Mouse (Mus musculus) embryonic facial prominence, embryonic 15.5 days (tissue): ENCODE data around the gene Pet100. TPM values are rescaled to one million over a fixed set of nuclear protein-coding genes. Genes with fewer than 3 reads are reported as not detected.
A peak's percentile ranks its signal among the peaks of the same experiment; 100 is the strongest.

Experiments used
- ATAC-seq: fragments of 200-750 bp; cut with Nextera tagmentation; 2 replicates; pipeline ENCODE4 v1.8.0; 2017; ENCODE audit warnings: low read depth, moderate TSS enrichment; ENCODE audit not compliant: insufficient number of reproducible peaks, low FRiP score, low TSS enrichment
- H3K27ac ChIP-seq: fragments of 300-500 bp; sonication (generic); replicated peaks from 2 replicates; pipeline ENCODE4 v1.5.1; 2015; ENCODE audit warnings: mild to moderate bottlenecking, inconsistent platforms
- H3K27me3 ChIP-seq: fragments of 300-500 bp; sonication (generic); 2 replicates; pipeline ENCODE4 v1.6.1; 2015; ENCODE audit warnings: inconsistent platforms
- H3K36me3 ChIP-seq: fragments of 300-500 bp; sonication (generic); 2 replicates; pipeline ENCODE4 v1.6.1; 2015; ENCODE audit warnings: mild to moderate bottlenecking, inconsistent platforms
- H3K4me1 ChIP-seq: fragments of 300-500 bp; sonication (generic); 2 replicates; pipeline ENCODE4 v1.6.1; 2015; ENCODE audit warnings: inconsistent platforms
- H3K4me2 ChIP-seq: fragments of 300-500 bp; sonication (generic); replicated peaks from 2 replicates; pipeline ENCODE4 v1.6.1; 2015; ENCODE audit warnings: mild to moderate bottlenecking, inconsistent platforms
- H3K4me3 ChIP-seq: fragments of 300-500 bp; sonication (generic); replicated peaks from 2 replicates; pipeline ENCODE4 v1.5.1; 2015; ENCODE audit warnings: mild to moderate bottlenecking, inconsistent platforms
- H3K9ac ChIP-seq: fragments of 300-500 bp; sonication (generic); 2 replicates; pipeline ENCODE4 v1.6.1; 2015; ENCODE audit warnings: inconsistent platforms
- H3K9me3 ChIP-seq: fragments of 300-500 bp; sonication (generic); replicated peaks from 2 replicates; pipeline ENCODE4 v1.6.1; 2016; ENCODE audit warnings: inconsistent platforms
- WGBS: fragments of 180-500 bp; shearing (Covaris S2); methylation state at CpG from one replicate; pipeline ENCODE4 v1.1.7; 2015; 5-methylcytosine and 5-hydroxymethylcytosine counted together
- polyA plus RNA-seq: library from polyadenylated mRNA; unstranded; fragments of >200 nt; fragmentation: Nextera tagmentation; extraction: Ambion mirVana; gene quantifications from 2 replicates; pipeline ENCODE4 v1.2.1, GENCODE M21; 2015

The Pet100 gene
- polyA plus RNA-seq, 1 experiment from 2014 or later = 116 TPM

- Histone ChIP-seq H3K4me3 (no peak overlapping the region), H3K27me3 (peaks cover 10% of the 10 kb centered on the region), H3K4me1 (peaks cover 10% of the 10 kb centered on the region), H3K9ac (no peak overlapping the region), H3K36me3 (no peaks in the 10 kb centered on the region), H3K9me3 (no peaks in the 10 kb centered on the region), H3K27ac (no peak overlapping the region), H3K4me2 (no peak overlapping the region)
- ATAC-seq = no peak
- whole genome bisulfite sequencing = 24% methylated on average over 5 of the region's 5 CpGs
These were observed 6.7 kb downstream of the Pet100 start for GRCm38 (mm10) chr8:3628014-3628413.

- 6% methylated on average over 47 of the region's 47 CpGs for WGBS
- Histone ChIP-seq H3K4me2 (peak within 1 kb of the TSS; percentile 77), H3K4me1 (peaks cover 10% of the 10 kb centered on the region), H3K9me3 (no peaks in the 10 kb centered on the region), H3K27ac (no peak within 1 kb of the TSS), H3K27me3 (peaks cover 10% of the 10 kb centered on the region), H3K36me3 (0 out of 2 replicates have a peak, but pooled peaks cover 4% of the 10 kb centered on the region), H3K4me3 (peak within 1 kb of the TSS; percentile 55), H3K9ac (peak within 1 kb of the TSS; percentile 51)
- peak; percentile 80 for ATAC-seq
These were observed 9.5 kb downstream of the Pet100 start, which contains the start of gene Stxbp2 for GRCm38 (mm10) chr8:3630647-3631477. TSS of gene Stxbp2 (plus strand) at chr8:3630955.

GRCm38 (mm10) chr8:3631478-3631875 is 10.1 kb downstream of the Pet100 start:
- peak overlapping the region; percentile 77 for H3K4me2 ChIP-seq
- H3K9me3 ChIP-seq = no peaks in the 10 kb centered on the region
- 14% methylated on average over 8 of the region's 8 CpGs for WGBS
- ATAC-seq = 0 out of 2 replicates have a peak, but pooled peaks have one; percentile 17
- H3K27ac ChIP-seq = no peak overlapping the region
- peaks cover 10% of the 10 kb centered on the region for H3K4me1 ChIP-seq
- peak overlapping the region; percentile 51 for H3K9ac ChIP-seq
- H3K4me3 ChIP-seq = peak overlapping the region; percentile 55
- H3K27me3 ChIP-seq = peaks cover 10% of the 10 kb centered on the region
- 0 out of 2 replicates have a peak, but pooled peaks cover 10% of the 10 kb centered on the region for H3K36me3 ChIP-seq

GRCm38 (mm10) chr8:3645804-3646203 is 24.5 kb downstream of the Pet100 start:
- ATAC-seq = no peak

GRCm38 (mm10) chr8:3646824-3647531 is 25.6 kb downstream of the Pet100 start:
- Histone ChIP-seq H3K4me1 (no peaks in the 10 kb centered on the region), H3K4me3 (no peak overlapping the region), H3K4me2 (no peak overlapping the region), H3K9ac (no peak overlapping the region), H3K9me3 (no peaks in the 10 kb centered on the region), H3K27ac (no peak overlapping the region), H3K36me3 (no peaks in the 10 kb centered on the region), H3K27me3 (no peaks in the 10 kb centered on the region)
- WGBS = 77% methylated on average over 6 of the region's 6 CpGs
- ATAC-seq = no peak

More at GRCm38 (mm10) chr8:3645804-3646203, 24.5 kb downstream of the Pet100 start:
- no peaks in the 10 kb centered on the region for H3K4me1 ChIP-seq
- no peaks in the 10 kb centered on the region for H3K36me3 ChIP-seq
- H3K4me2 ChIP-seq = no peak overlapping the region
- WGBS = 15% methylated on average over 5 of the region's 5 CpGs
- no peaks in the 10 kb centered on the region for H3K9me3 ChIP-seq
- no peaks in the 10 kb centered on the region for H3K27me3 ChIP-seq
- H3K9ac ChIP-seq = no peak overlapping the region
- no peak overlapping the region for H3K4me3 ChIP-seq
- H3K27ac ChIP-seq = no peak overlapping the region

- H3K4me2 ChIP-seq = no peak overlapping the region
These were observed 26.2 kb downstream of the Pet100 start for GRCm38 (mm10) chr8:3647561-3647960.

GRCm38 (mm10) chr8:3648268-3648667 is 26.9 kb downstream of the Pet100 start:
- no peak overlapping the region for H3K4me2 ChIP-seq
- H3K27ac ChIP-seq = no peak overlapping the region
- no peaks in the 10 kb centered on the region for H3K27me3 ChIP-seq
- H3K36me3 ChIP-seq = no peaks in the 10 kb centered on the region
- no peaks in the 10 kb centered on the region for H3K4me1 ChIP-seq
- ATAC-seq = no peak
- no peak overlapping the region for H3K4me3 ChIP-seq
- no peaks in the 10 kb centered on the region for H3K9me3 ChIP-seq
- WGBS = 66% methylated on average over 2 of the region's 2 CpGs
- no peak overlapping the region for H3K9ac ChIP-seq

More at GRCm38 (mm10) chr8:3647561-3647960, 26.2 kb downstream of the Pet100 start:
- Histone ChIP-seq H3K4me3 (no peak overlapping the region), H3K36me3 (no peaks in the 10 kb centered on the region), H3K9me3 (no peaks in the 10 kb centered on the region), H3K27ac (no peak overlapping the region), H3K27me3 (no peaks in the 10 kb centered on the region), H3K4me1 (no peaks in the 10 kb centered on the region), H3K9ac (no peak overlapping the region)
- 57% methylated on average over 4 of the region's 4 CpGs for WGBS
- no peak for ATAC-seq

GRCm38 (mm10) chr8:3648990-3649389 is 27.6 kb downstream of the Pet100 start:
- H3K27me3 ChIP-seq = no peaks in the 10 kb centered on the region
- no peak overlapping the region for H3K4me3 ChIP-seq
- H3K4me1 ChIP-seq = no peaks in the 10 kb centered on the region
- no peaks in the 10 kb centered on the region for H3K36me3 ChIP-seq
- H3K9ac ChIP-seq = no peak overlapping the region
- H3K27ac ChIP-seq = no peak overlapping the region
- ATAC-seq = no peak
- H3K9me3 ChIP-seq = no peaks in the 10 kb centered on the region
- WGBS = 39% methylated on average over 1 of the region's 1 CpGs
- no peak overlapping the region for H3K4me2 ChIP-seq

GRCm38 (mm10) chr8:3652845-3653244 is 31.5 kb downstream of the Pet100 start:
- no peak overlapping the region for H3K4me3 ChIP-seq
- H3K4me2 ChIP-seq = no peak overlapping the region
- no peaks in the 10 kb centered on the region for H3K36me3 ChIP-seq
- 67% methylated on average over 3 of the region's 3 CpGs for WGBS
- no peak overlapping the region for H3K9ac ChIP-seq
- no peaks in the 10 kb centered on the region for H3K9me3 ChIP-seq
- H3K27me3 ChIP-seq = no peaks in the 10 kb centered on the region
- no peak overlapping the region for H3K27ac ChIP-seq
- ATAC-seq = no peak
- no peaks in the 10 kb centered on the region for H3K4me1 ChIP-seq

- Histone ChIP-seq H3K4me3 (no peak overlapping the region), H3K4me2 (no peak overlapping the region), H3K36me3 (no peaks in the 10 kb centered on the region), H3K9ac (no peak overlapping the region), H3K27me3 (no peaks in the 10 kb centered on the region), H3K4me1 (no peaks in the 10 kb centered on the region), H3K9me3 (no peaks in the 10 kb centered on the region), H3K27ac (no peak overlapping the region)
- no peak for ATAC-seq
- WGBS = 71% methylated on average over 11 of the region's 11 CpGs
These were observed 33.6 kb downstream of the Pet100 start for GRCm38 (mm10) chr8:3654726-3655508.

GRCm38 (mm10) chr8:3655526-3655925 is 34.2 kb downstream of the Pet100 start, which contains the start of gene Retn:
TSS of gene Retn (plus strand) at chr8:3655770.
- 73% methylated on average over 3 of the region's 3 CpGs for WGBS
- H3K36me3 ChIP-seq = no peaks in the 10 kb centered on the region
- H3K9me3 ChIP-seq = no peaks in the 10 kb centered on the region
- no peak within 1 kb of the TSS for H3K4me3 ChIP-seq
- H3K4me1 ChIP-seq = no peaks in the 10 kb centered on the region
- no peaks in the 10 kb centered on the region for H3K27me3 ChIP-seq
- H3K9ac ChIP-seq = no peak within 1 kb of the TSS
- no peak within 1 kb of the TSS for H3K27ac ChIP-seq
- no peak for ATAC-seq
- H3K4me2 ChIP-seq = no peak within 1 kb of the TSS
